Mouse (Mus musculus): ENCODE data around the gene Rmnd5b.

- TF ChIP-seq CTCF (conservative IDR thresholded peaks at IDR 0.05; ENCODE audit: insufficient read depth, insufficient read length, low read depth, low read length) = no peak
- TF ChIP-seq POLR2A (IDR thresholded peaks at IDR 0.05; ENCODE audit: low read depth, low read length) = no peak
Observed at GRCm38 (mm10) chr11:51656798-51657521, 21.3 kb upstream of the Rmnd5b start.

Measured in kidney, adult 2 months (tissue).